Mouse (Mus musculus) MEL (cell line): ENCODE data around the gene Cpm. TPM values are rescaled to one million over a fixed set of nuclear protein-coding genes. Genes with fewer than 3 reads are reported as not detected.

ENCODE experiments used
- DNase-seq: peaks from one replicate; pipeline ENCODE4 v3.0.0; 2011; ENCODE audit warnings: low read depth, low spot score
- H3K27ac ChIP-seq: 2 replicates; pipeline ENCODE4 v1.5.1; 2012; ENCODE audit warnings: low read depth, mild to moderate bottlenecking, control low read depth, low read length, moderate library complexity; ENCODE audit not compliant: control insufficient read depth
- H3K27me3 ChIP-seq, 2 experiments: fragments of 150-350 bp in 1 of 2; sonication (generic) in 1 of 2; 2 replicates each; pipeline ENCODE4 v1.6.1; 2012; ENCODE audit warnings: low read length in 2 of 2, mild to moderate bottlenecking in 2 of 2, improper control_type of control experiment in 1 of 2, moderate library complexity in 1 of 2; ENCODE audit not compliant: insufficient read depth in 2 of 2, control insufficient read depth in 1 of 2
- H3K36me3 ChIP-seq, 2 experiments: 2 replicates each; pipeline ENCODE4 v1.6.1; 2012 to 2014; ENCODE audit warnings: low read length in 2 of 2, improper control_type of control experiment in 1 of 2, inconsistent platforms in 1 of 2, mild to moderate bottlenecking in 1 of 2; ENCODE audit not compliant: insufficient read depth in 2 of 2, control insufficient read depth in 1 of 2
- H3K4me1 ChIP-seq, 2 experiments: fragments of 150-350 bp in 1 of 2; sonication (generic) in 1 of 2; 2 replicates each; pipeline ENCODE4 v1.6.1; 2012; ENCODE audit warnings: low read length in 2 of 2, improper control_type of control experiment in 1 of 2, mild to moderate bottlenecking in 1 of 2; ENCODE audit not compliant: insufficient read depth in 2 of 2, control insufficient read depth in 1 of 2
- H3K4me3 ChIP-seq, 2 experiments: fragments of 150-350 bp in 1 of 2; sonication (generic) in 1 of 2; 2 replicates each; pipeline ENCODE4 v1.5.1; 2012; ENCODE audit warnings: low read depth in 2 of 2, low read length in 2 of 2, mild to moderate bottlenecking in 2 of 2, moderate library complexity in 2 of 2, control low read depth in 1 of 2, improper control_type of control experiment in 1 of 2; ENCODE audit not compliant: control insufficient read depth in 1 of 2, insufficient read depth in 1 of 2
- H3K79me2 ChIP-seq: 2 replicates; pipeline ENCODE4 v1.6.1; 2012; ENCODE audit warnings: mild to moderate bottlenecking, low read length, moderate library complexity; ENCODE audit not compliant: control insufficient read depth, poor library complexity, insufficient read depth
- H3K9ac ChIP-seq: 2 replicates; pipeline ENCODE4 v1.6.1; 2012; ENCODE audit warnings: low read depth, mild to moderate bottlenecking, control low read depth, low read length, moderate library complexity; ENCODE audit not compliant: control insufficient read depth, poor library complexity, severe bottlenecking
- H3K9me3 ChIP-seq: fragments of 150-350 bp; sonication (generic); replicated peaks from 2 replicates; pipeline ENCODE4 v1.6.1; 2012; ENCODE audit warnings: mild to moderate bottlenecking, low read length, improper control_type of control experiment, moderate library complexity; ENCODE audit not compliant: insufficient read depth
- CHD2 ChIP-seq: IDR thresholded peaks from 2 replicates; pipeline ENCODE4 v1.6.1; 2011; ENCODE audit warnings: low read length, improper control_type of control experiment
- CTCF ChIP-seq, 3 experiments: IDR thresholded peaks in 2 of 3; conservative IDR thresholded peaks in 1 of 3; 2 replicates each; pipeline ENCODE4 v1.5.1; 2011 to 2012; ENCODE audit warnings: low read length in 3 of 3, low read depth in 2 of 3, mild to moderate bottlenecking in 2 of 3, improper control_type of control experiment in 1 of 3, inconsistent platforms in 1 of 3, mixed read lengths in 1 of 3, moderate library complexity in 1 of 3; ENCODE audit not compliant: control insufficient read depth in 1 of 3, insufficient read depth in 1 of 3, poor library complexity in 1 of 3, severe bottlenecking in 1 of 3
- E2F4 ChIP-seq: IDR thresholded peaks from 2 replicates; pipeline ENCODE4 v1.6.1; 2011; ENCODE audit warnings: low read depth, low read length, improper control_type of control experiment, borderline replicate concordance
- ELF1 ChIP-seq: IDR thresholded peaks from 2 replicates; pipeline ENCODE4 v1.6.1; 2014; ENCODE audit warnings: low read depth, mild to moderate bottlenecking, inconsistent platforms, low read length, improper control_type of control experiment, moderate library complexity
- HCFC1 ChIP-seq: IDR thresholded peaks from 2 replicates; pipeline ENCODE4 v1.6.1; 2012; ENCODE audit warnings: low read depth, mild to moderate bottlenecking, inconsistent platforms, low read length, improper control_type of control experiment, moderate library complexity
- KAT2A ChIP-seq: conservative IDR thresholded peaks from 2 replicates; pipeline ENCODE4 v1.6.1; 2012; ENCODE audit warnings: low read depth, low read length, improper control_type of control experiment, inconsistent platforms
- MAX ChIP-seq: IDR thresholded peaks from 2 replicates; pipeline ENCODE4 v1.6.1; 2011; ENCODE audit warnings: low read length, improper control_type of control experiment
- MXI1 ChIP-seq: IDR thresholded peaks from 2 replicates; pipeline ENCODE4 v1.6.1; 2011; ENCODE audit warnings: mild to moderate bottlenecking, low read depth, low read length, improper control_type of control experiment
- MYC ChIP-seq: IDR thresholded peaks from 2 replicates; pipeline ENCODE4 v1.6.1; 2011; ENCODE audit warnings: low read depth, mild to moderate bottlenecking, low read length, improper control_type of control experiment, moderate library complexity
- NELFE ChIP-seq: IDR thresholded peaks from 2 replicates; pipeline ENCODE4 v1.6.1; 2011; ENCODE audit warnings: low read depth, low read length, improper control_type of control experiment
- NRF1 ChIP-seq: IDR thresholded peaks from 2 replicates; pipeline ENCODE4 v1.6.1; 2014; ENCODE audit warnings: low read depth, mild to moderate bottlenecking, inconsistent platforms, low read length, improper control_type of control experiment, moderate library complexity; ENCODE audit not compliant: poor library complexity, insufficient read depth, severe bottlenecking
- POLR2AphosphoS5 ChIP-seq: IDR thresholded peaks from 2 replicates; pipeline ENCODE4 v1.6.1; 2012; ENCODE audit warnings: low read depth, borderline replicate concordance, mild to moderate bottlenecking, inconsistent platforms, low read length, moderate library complexity, mixed read lengths
- RAD21 ChIP-seq: IDR thresholded peaks from 2 replicates; pipeline ENCODE4 v1.6.1; 2011; ENCODE audit warnings: mild to moderate bottlenecking, low read depth, low read length, improper control_type of control experiment
- RCOR1 ChIP-seq: IDR thresholded peaks from 2 replicates; pipeline ENCODE4 v1.6.1; 2012; ENCODE audit warnings: low read depth, mild to moderate bottlenecking, inconsistent platforms, low read length, improper control_type of control experiment
- SIN3A ChIP-seq: IDR thresholded peaks from 2 replicates; pipeline ENCODE4 v1.6.1; 2012; ENCODE audit warnings: low read length, improper control_type of control experiment, inconsistent platforms
- SMC3 ChIP-seq: IDR thresholded peaks from 2 replicates; pipeline ENCODE4 v1.6.1; 2011; ENCODE audit warnings: low read depth, low read length, improper control_type of control experiment
- TAL1 ChIP-seq: IDR thresholded peaks from 2 replicates; pipeline ENCODE4 v1.6.1; 2012; ENCODE audit warnings: mild to moderate bottlenecking, inconsistent platforms, low read length, moderate library complexity, mixed read lengths
- TBP ChIP-seq: IDR thresholded peaks from 2 replicates; pipeline ENCODE4 v1.8.0; 2011; ENCODE audit warnings: low read depth, low read length, improper control_type of control experiment
- TCF12 ChIP-seq: IDR thresholded peaks from 2 replicates; pipeline ENCODE4 v1.6.1; 2014; ENCODE audit warnings: low read depth, mild to moderate bottlenecking, inconsistent platforms, low read length, improper control_type of control experiment, moderate library complexity
- UBTF ChIP-seq: IDR thresholded peaks from 2 replicates; pipeline ENCODE4 v1.6.1; 2012; ENCODE audit warnings: low read depth, mild to moderate bottlenecking, inconsistent platforms, low read length, improper control_type of control experiment, moderate library complexity, borderline replicate concordance; ENCODE audit not compliant: insufficient read depth
- USF1 ChIP-seq: IDR thresholded peaks from 2 replicates; pipeline ENCODE4 v1.6.1; 2014; ENCODE audit warnings: low read depth, mild to moderate bottlenecking, inconsistent platforms, low read length, improper control_type of control experiment, moderate library complexity
- USF2 ChIP-seq, 2 experiments: IDR thresholded peaks; 2 replicates each; pipeline ENCODE4 v1.6.1; 2011 to 2012; ENCODE audit warnings: improper control_type of control experiment in 2 of 2, low read length in 2 of 2, borderline replicate concordance in 1 of 2, inconsistent platforms in 1 of 2, low read depth in 1 of 2, mild to moderate bottlenecking in 1 of 2; ENCODE audit not compliant: insufficient read depth in 1 of 2
- ZMIZ1 ChIP-seq: IDR thresholded peaks from 2 replicates; pipeline ENCODE4 v1.6.1; 2012; ENCODE audit warnings: low read depth, mild to moderate bottlenecking, inconsistent platforms, low read length, improper control_type of control experiment, moderate library complexity
- polyA plus RNA-seq, 2 experiments: library from polyadenylated mRNA; stranded (reverse) in 1 of 2; unstranded in 1 of 2; fragments of >175 nt in 1 of 2; fragments of >200 nt in 1 of 2; gene quantifications; 2 replicates each; pipeline versions ENCODE4 v1.2.1 to v1.2.4; 2012; ENCODE audit warnings: low replicate concordance in 2 of 2, low read depth in 1 of 2; ENCODE audit not compliant: insufficient read length in 2 of 2, insufficient read depth in 1 of 2, missing spikeins in 1 of 2
- total RNA-seq: library from RNA; depleted of rRNA; stranded (reverse); fragments of 300-350 nt; gene quantifications from 2 replicates; pipeline ENCODE4 v1.2.3, GENCODE M21; 2012

Gene Cpm
- total and polyA plus RNA-seq, 3 experiments, result 0.04 to 0.40 TPM; not detected in 1

DNA sequence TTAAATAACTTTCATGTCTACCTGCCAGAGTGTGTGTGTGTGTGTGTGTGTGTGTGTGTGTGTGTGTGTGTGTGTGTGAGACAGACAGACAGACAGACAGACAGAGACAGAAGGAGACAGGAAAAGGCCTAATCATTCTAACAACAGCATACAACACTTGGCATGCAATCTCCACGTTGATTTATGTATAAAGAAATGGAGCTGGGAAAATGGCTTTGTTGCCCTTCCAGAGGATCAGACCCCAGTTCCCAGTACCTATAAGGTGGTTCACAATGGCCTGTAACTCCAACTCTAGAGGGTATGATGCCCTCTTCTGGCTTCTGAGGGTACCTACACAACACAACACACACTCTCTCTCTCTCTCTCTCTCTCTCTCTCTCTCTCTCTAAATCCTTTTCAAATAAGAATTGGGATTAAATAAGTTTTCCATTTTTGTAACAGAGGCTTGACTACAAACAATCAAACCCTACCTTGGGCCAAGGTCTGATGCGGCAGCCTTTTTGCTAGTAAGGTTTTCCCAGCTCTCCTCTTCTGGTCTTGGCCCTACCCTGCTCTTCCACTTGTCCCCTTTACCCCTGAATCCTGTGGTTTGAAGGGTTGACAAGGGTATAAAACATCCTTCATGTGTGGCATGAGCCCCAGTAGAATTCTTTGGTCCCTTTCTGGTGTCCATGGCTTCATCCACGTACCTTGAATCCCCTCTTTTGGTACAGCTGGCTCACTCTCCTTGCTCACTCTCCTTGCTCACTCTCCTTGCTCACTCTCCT is 6.7 kb downstream of the Cpm start:
- TF ChIP-seq NRF1, result no peak
- no peak for TF ChIP-seq MXI1
- TF ChIP-seq USF1, result no peak
- no peak for TF ChIP-seq CHD2
- TF ChIP-seq RCOR1, result no peak
- TF ChIP-seq MAX, result no peak
- TF ChIP-seq TBP, result no peak
- no peak for TF ChIP-seq TAL1
- no peak for TF ChIP-seq ZMIZ1
- TF ChIP-seq POLR2AphosphoS5, result no peak
- no peak for TF ChIP-seq NELFE
- TF ChIP-seq SIN3A, result no peak
- TF ChIP-seq UBTF, result no peak
- no peak for TF ChIP-seq USF2 (IDR thresholded peaks at IDR 0.05; ENCODE audit: borderline replicate concordance in 1 of 2, insufficient read depth in 1 of 2, low read depth in 1 of 2, low read length in 2 of 2)
- no peak for TF ChIP-seq HCFC1
- no peak for DNase-seq
- Histone ChIP-seq H3K36me3 (no peaks in the 10 kb centered on the region), H3K9ac (no peak overlapping the region), H3K4me3 (no peak overlapping the region), H3K27ac (no peak overlapping the region), H3K4me1 (no peaks in the 10 kb centered on the region), H3K9me3 (no peaks in the 10 kb centered on the region), H3K27me3 (no peaks in the 10 kb centered on the region), H3K79me2 (no peaks in the 10 kb centered on the region)

GRCm38 (mm10) chr10:117637062-117637744 is 7.9 kb downstream of the Cpm start:
- DNase-seq, result no peak
- H3K9ac ChIP-seq, result no peak overlapping the region
- H3K36me3 ChIP-seq, result no peaks in the 10 kb centered on the region
- no peaks in the 10 kb centered on the region for H3K79me2 ChIP-seq
- H3K4me3 ChIP-seq, result no peak overlapping the region
- no peaks in the 10 kb centered on the region for H3K27me3 ChIP-seq
- H3K27ac ChIP-seq, result no peak overlapping the region
- H3K9me3 ChIP-seq, result no peaks in the 10 kb centered on the region
- no peaks in the 10 kb centered on the region for H3K4me1 ChIP-seq
- no peak for TF ChIP-seq MYC
- no peak for TF ChIP-seq CTCF (IDR thresholded peaks at IDR 0.05 in 2 of 3, conservative IDR thresholded peaks at IDR 0.05 in 1 of 3; ENCODE audit: control insufficient read depth in 1 of 3, insufficient read depth in 1 of 3, low read depth in 2 of 3, low read length in 3 of 3, poor library complexity in 1 of 3, severe bottlenecking in 1 of 3)
- TF ChIP-seq UBTF, result no peak
- TF ChIP-seq TCF12, result no peak
- TF ChIP-seq KAT2A, result no peak
- TF ChIP-seq RAD21, result no peak
- TF ChIP-seq TBP, result no peak
- TF ChIP-seq E2F4, result no peak
- no peak for TF ChIP-seq SMC3
- no peak for TF ChIP-seq ELF1
